Mouse (Mus musculus): ENCODE measurements around the gene Cd80.
A peak's percentile ranks its signal among the peaks of the same experiment; 100 is the strongest.

GRCm38 (mm10) chr16:38506041-38506634 is 50.8 kb downstream of the Cd80 start:
- TF ChIP-seq CTCF (conservative IDR thresholded peaks at IDR 0.05; ENCODE audit: low read length) (peak; percentile 79), NANOG (IDR thresholded peaks at IDR 0.05; ENCODE audit: borderline replicate concordance, low read length) (no peak)

All from E14TG2a.4 (cell line).